Mouse (Mus musculus): ENCODE measurements around the gene Efcab11. TPM values are rescaled to one million over a fixed set of nuclear protein-coding genes. Genes with fewer than 3 reads are reported as not detected.

Gene Efcab11
- 1 to 10 TPM; 1.2 to 1.9 TPM for total RNA-seq (2021)

DNA sequence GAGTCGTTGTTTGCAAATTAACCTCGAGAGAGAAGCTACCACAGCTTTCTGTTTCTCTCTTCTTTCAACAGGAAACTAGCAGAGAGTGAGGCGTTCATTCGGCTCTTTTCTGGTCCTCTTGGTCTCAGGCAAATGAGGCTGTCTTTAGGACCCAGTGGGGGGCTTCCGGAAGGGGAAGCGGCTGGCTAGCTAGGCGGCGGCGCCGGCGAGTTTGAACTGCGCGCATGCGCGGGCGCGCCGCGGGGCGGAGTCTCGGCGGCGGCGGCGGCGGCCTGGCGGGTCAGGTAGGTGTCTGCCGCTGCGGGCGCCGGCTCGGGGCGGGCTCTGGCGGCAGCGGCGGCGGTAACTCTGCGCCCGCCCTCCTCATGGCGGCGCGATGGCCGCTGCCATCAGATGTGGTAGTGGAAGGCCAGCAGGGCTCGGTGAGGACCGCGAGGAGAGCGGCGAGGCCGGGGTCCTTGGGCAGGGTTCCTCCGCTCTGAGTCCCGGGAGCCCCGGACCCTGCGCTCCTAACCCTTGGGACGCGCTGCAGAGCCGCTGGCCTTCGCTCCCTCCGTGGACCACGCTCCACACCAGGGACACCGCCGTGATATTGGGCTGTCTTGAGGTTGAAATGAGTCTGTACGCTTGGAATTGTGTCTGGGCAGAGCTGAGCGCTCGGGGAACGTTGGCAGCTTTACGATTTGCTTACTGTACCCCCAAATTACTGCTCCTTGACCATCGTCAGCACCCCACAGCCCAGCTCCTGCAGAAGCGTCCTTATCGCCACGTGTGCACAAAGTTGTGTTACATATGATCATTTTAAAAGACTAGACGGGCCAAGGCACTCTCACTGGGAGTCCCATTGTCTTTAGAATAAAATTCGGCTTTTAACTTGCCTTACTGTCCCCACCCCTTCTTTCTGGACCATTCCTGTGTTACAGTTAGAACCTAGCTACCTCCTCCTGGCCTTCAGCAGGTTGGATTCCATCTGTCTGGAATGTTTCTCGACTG lies at the start of gene Efcab11, which contains the start of gene Tdp1:
Gene Efcab11, minus strand, starts transcription at position 171 of the 993 bp plus-strand sequence.
Gene Tdp1, plus strand, starts transcription at position 249 of the 993 bp plus-strand sequence.
- intact Hi-C loops (cut with DNase I) = no loop called here
- peak; percentile 97 for DNase-seq

DNA sequence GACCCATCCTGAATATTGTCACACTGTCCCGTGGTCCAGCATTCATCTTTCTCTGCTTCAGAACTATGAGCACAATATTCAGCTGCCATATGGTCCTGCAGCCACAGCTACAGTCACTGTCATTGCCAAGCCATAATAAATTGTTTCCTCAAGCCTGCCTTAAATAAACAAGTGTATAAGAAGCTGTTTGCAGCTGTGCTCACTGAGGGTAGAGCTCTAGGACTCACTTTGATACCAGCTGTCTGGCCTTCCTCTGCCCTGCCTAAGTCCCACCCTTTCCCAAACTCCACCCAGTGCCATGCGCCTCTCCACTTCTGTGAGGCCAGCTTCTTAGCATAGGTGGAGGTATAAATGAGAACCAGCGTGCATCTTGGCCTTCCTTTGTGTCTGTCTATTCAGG lies 49.4 kb upstream of the Efcab11 start:
- intact Hi-C loops (cut with DNase I) = no loop called here
- no peak for DNase-seq

DNA sequence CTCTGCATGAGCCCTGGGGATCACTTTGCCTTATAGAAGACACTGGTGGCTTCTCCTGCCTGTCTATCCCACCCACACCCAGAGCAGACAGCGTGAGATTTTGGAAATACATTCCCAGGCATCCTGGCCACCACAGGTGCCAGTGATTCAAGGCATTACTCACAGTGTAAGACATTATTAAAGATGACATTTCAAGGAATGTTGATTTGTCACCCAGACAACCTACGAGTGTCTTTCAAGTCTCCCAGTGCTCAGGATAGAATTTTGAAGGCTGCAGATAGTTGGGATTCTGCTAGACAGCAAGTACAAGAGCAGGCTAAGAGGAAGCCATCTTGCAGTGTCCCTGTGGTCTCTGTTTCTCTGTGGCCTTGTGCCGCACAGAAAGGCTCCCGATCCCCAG lies 48.0 kb upstream of the Efcab11 start:
- DNase-seq = no peak
- intact Hi-C loops (cut with DNase I) = no loop called here

DNA sequence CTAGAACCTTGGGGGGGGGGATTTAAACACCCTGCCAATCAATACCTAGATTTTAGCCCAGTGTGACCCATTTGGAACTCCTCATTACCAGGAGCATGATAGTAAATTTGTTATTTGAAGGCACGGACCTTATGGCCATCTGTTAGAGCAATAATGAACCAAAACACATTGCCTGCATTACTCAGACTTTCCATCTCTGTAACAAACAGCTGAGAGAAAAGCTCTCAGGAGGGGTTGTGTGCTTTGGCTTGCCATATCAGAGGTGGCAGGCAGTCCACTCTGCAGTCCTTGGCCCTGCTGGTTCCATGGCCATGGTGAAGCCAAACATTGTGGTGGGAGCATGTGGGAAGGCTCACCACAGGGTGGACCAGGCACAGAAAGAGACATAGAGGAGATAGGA lies 44.9 kb upstream of the Efcab11 start:
- DNase-seq = no peak
- intact Hi-C loops (cut with DNase I) = no loop called here

DNA sequence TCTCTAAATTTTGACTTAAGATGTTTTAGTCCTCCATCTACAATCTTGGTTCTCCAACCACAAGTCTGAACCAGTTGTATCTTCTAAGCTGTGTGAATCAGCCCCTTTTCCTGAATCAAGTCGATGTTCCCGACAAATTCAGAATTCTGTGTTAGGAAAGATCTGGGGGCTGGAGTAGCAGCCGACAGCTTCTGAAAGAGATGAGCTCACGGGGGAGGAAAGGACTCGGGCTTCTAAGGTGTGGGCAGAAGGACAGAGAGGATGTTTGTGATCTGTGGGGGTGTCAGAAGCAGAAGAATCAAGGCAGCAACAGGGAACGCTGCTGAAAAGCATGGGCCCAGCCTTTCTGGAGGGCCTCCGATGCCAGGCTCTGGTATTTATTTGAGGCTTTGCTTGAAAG lies 44.1 kb upstream of the Efcab11 start:
- DNase-seq = no peak
- intact Hi-C loops (cut with DNase I) = no loop called here

DNA sequence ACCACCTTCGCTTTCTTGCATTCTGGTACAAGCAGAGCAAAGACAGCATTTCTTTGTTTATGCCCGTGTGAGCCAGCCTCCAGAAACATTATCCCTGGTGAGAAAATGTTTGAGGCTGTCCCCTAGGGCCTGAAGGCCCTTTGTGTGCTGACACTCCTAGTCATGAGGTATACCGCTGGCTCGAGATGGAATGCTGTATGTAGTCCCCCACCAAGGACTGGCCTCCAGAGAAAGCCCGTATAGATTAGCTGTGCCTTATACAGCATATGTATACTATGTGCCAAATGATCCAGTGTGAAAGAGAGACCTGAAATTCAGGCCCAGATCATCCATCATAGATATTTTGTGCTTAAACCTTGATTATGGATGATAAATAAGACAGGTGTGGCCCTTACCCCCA lies 39.5 kb upstream of the Efcab11 start:
- intact Hi-C loops (cut with DNase I) = no loop called here
- DNase-seq = no peak

DNA sequence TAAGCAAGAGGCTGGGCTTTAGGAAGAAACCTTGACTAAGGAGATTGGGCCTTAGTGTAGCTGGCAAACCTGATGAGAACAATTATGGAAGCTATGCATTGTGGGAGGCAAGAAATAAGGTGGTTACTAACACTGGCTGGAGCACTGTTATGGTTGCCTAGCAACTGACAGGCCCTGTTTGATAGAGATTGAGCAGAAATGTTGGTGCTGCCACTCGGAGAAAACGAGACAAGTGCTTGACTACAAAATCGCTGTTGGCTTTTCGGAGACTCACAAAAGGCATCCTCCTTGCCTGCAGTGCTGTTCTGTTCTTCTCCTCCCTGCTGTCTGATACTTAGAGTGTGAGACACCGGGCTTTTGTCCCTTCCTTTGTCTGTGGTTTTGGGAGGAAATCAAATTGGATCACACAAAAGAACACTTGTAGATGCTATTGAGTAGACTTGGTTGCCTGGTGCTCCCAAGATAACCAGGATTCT lies 38.9 kb upstream of the Efcab11 start:
- no peak for DNase-seq
- intact Hi-C loops (cut with DNase I) = no loop called here

DNA sequence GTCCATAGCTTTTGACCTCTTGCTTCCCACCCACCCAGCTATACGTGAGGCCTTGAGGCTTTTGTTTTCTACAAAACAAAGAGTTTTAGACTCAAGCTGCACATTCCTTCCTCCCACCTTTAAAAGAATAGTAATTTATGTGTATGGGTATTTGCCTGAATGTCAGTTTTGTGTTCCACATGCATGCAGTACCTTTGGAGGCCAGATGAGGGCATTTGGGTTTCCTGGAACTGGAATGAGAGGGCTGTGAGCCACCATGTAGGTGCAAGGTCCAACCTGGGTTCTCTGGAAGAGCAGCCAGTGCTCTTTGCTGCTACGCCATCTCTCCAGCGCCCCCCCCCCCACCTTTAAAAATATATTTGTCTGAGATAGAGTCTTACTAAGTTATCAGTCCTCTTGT lies 36.8 kb upstream of the Efcab11 start:
- intact Hi-C loops (cut with DNase I) = no loop called here
- no peak for DNase-seq

DNA sequence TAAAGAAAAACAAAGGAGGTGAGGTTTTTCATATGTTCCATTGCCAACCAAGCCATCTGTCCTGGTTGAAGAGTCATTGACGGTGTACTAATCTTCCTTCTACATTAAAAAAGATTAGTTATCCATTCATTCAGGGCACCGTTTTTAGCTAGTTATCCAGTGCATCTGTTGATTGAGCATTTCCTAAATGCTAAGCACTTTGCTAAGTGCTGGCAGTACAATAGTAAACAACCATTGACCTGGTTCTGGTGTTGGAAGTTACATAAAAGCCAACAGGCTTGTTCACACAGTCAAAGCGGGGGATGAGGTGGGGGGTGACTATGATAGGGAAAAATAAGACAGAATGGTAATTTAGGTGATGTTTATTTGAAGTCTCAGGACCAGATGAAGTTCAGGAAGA lies 35.4 kb upstream of the Efcab11 start:
- intact Hi-C loops (cut with DNase I) = no loop called here
- no peak for DNase-seq

DNA sequence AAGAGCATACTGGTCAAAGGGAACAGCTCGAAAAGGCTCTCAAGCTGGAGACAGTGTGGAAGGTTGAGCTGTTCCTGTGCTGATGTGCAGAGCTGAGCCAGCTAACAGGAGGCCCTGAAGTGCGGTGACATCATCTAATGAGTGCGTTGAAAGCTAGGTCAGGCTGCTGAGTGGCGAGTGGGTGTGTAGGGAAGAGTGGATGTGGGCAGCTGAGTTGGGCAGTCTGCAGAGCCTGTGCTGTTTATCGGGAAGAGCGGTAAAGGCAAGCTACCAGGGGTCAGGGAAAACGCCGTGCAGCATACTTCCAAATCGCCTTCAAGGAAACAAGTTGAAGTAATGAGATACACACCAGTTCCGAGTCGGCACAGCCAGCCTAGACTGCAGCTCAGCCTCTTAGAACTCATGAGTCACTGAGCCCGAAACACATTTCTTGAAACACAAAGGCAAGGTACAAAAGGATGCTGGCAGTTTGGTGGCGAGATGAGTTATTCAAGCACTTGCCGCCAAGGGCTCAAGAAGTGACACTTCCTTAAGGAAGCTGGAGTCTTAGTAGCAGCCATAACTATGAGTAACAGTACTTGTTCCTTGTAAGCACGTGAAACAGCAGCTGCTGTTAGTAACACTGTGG lies 33.7 kb upstream of the Efcab11 start:
- intact Hi-C loops (cut with DNase I) = no loop called here
- DNase-seq = no peak

DNA sequence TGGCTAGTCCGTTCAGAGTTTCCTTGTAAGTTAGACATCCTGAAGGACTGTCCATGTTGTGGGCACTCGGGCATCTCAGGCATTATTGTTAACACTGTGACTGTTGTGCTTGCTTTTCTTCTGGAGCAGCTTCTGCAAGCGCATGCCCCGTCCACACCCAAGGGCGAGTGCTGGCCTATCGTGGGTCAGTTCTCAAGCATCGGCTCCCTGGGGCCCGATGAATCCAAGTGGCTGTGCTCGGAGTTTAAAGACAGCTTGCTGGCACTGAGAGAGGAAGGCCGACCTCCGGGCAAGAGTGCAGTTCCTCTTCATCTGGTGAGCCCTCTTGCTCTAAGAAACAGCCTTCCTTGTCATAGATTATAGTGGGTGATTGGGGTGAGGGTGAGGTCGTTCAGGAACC lies 27.2 kb upstream of the Efcab11 start:
- DNase-seq = no peak
- intact Hi-C loops (cut with DNase I) = no loop called here

DNA sequence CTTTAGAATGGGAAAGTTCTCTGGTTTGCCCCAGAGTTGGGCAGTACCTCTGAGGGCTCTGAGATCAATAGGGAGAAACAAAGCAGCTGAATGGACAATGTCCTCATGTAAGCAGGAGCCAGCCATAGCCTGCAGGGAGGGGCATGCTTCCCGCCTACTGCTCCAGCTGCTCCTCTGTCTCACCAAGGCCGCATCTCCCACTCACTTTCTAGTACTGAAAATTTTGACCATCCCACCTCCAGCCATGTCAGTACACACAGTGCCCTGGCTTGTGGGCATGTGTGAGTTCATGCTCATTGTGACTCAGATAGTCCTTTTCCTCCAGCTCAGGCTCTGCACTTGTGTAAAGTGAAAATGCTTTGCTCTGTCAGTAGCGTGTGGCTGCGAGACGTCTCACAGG lies 20.3 kb upstream of the Efcab11 start:
- intact Hi-C loops (cut with DNase I) = no loop called here
- DNase-seq = no peak

DNA sequence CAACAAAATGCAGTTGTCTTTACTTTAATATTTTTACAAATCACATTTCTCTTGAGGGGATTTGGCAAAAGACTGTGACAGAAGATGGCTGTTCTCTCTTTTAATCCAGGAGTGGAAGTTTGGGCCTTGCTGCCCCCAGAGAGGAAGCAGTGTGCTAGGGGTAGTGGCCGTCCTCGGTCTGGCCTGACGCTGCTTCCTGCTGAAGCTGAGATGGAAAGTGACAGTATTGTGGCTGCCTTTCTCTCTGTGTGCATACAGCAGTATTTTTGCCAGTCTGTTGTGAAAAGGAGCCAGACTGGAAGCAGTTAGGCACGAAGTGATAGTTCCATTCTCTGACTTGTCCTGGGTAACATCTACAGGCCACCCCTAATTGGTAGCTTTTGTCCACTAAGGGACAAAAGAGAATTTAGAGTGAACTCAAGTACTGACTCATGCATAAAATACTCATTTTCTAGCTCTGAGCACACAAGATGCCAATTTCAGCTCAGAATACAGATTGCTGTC lies 18.7 kb upstream of the Efcab11 start:
- intact Hi-C loops (cut with DNase I) = loop anchor here (2.0 kb wide), 1 partner anchor 200 kb away; no protein-coding TSS in a partner anchor
- no peak for DNase-seq

DNA sequence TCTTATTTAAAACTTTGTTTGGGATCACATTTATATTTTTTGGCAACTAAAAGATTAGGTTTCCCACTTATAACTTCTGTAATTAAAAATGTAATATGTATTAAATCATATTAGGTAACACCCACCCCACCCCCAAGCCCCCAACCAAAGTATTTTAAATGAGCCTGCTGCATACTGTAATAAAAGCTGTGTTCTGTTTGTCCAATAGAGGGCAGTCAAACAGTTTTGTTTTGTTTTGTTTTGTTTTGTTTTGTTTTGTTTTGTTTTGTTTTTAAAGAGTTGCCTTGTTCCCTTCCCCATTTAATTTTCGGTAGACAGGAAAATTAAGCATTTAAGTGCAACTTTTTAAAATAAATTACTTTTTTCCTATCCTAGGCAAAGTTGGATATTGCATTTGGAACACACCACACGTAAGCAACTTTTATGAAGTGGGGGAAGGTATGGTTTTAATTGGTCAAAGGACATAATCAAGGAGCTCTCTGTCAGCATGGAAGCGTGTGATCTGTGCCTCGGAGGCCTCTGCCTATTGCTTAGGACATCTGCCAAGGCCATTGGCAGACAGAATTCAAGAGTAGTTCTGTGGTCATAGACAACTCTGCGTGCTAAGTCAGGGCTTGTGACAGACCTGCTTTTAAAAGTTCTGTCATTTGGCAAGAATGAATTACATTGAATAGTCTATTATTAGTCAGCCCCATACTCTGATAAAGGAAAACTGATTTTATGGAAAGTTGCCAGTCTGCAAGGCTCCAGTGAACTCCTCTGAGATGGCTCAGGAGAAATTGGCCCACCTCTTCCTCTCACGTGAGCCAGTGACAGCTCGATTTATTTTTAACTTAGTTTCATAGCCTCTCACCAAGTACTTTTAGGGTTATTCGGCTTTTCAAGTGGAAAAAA lies 18.0 kb upstream of the Efcab11 start:
- intact Hi-C loops (cut with DNase I) = loop anchor here (2.0 kb wide), 1 partner anchor 201 kb away; no protein-coding TSS in a partner anchor
- no peak for DNase-seq

DNA sequence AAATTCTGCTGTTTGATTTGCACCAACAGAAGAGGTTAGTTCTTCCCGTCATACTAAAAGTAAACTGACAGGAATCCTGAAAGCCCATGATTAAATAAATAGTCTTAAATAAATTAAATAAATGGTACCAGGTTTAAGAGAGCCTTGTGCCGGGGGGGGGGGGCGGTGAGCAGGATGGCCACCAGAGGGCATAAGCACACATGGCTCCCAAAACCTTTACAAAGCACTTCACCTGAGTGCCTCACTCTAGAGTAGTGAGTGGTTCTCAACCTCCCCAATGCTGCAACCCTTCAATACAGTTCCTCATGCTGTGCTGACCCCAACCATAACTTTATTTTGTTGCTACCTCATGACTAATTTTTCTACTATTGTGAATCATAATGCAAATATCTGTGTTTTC lies 15.8 kb upstream of the Efcab11 start:
- no peak for DNase-seq
- intact Hi-C loops (cut with DNase I) = no loop called here

DNA sequence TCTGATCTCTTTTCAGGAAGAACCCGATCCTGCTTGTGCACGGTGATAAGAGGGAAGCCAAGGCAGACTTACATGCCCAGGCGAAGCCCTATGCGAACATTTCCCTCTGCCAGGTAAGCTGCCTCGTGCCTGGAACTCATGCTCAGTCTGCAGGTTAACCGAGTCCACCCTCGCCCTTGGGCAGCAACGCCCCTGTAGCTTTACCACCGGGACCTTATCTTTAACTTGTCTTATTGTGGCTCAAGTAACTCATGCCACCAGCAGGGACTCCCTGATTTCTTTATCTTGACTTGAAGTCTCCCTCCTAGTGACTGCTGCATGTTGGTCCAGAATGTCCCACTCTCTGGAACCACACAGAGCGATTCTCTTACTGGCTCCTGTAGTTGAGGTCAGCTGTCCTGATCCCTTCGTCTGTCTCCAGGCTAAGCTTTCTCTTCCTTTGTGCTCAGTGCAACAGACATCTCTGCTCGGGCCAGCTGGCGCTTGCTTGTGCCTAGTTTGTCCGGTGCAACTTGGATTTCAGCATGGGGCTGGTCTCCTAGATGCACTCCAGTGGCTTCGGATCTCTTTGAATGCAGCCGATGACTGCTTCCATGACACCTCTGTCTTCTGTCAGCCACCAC lies 14.1 kb upstream of the Efcab11 start:
- no peak for DNase-seq
- intact Hi-C loops (cut with DNase I) = no loop called here

DNA sequence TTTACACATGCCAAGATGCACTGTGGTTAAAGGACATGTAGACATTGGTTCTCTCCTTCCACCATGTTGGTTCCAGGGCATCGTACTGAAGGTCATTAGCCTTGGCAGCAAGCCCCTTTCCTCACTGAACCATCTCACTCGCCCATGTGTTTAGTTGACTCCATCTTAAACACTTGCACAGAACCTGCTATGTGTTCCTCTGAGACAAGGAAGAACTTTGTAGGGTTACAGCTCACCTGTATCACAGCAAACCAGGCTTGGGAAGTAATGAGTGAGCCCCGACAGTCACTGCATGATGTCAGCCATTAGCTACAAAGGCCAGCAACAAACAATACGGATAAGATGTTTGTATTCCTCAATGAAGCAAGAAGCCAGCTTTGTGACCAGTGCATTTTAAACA lies 13.6 kb upstream of the Efcab11 start:
- intact Hi-C loops (cut with DNase I) = no loop called here
- no peak for DNase-seq

DNA sequence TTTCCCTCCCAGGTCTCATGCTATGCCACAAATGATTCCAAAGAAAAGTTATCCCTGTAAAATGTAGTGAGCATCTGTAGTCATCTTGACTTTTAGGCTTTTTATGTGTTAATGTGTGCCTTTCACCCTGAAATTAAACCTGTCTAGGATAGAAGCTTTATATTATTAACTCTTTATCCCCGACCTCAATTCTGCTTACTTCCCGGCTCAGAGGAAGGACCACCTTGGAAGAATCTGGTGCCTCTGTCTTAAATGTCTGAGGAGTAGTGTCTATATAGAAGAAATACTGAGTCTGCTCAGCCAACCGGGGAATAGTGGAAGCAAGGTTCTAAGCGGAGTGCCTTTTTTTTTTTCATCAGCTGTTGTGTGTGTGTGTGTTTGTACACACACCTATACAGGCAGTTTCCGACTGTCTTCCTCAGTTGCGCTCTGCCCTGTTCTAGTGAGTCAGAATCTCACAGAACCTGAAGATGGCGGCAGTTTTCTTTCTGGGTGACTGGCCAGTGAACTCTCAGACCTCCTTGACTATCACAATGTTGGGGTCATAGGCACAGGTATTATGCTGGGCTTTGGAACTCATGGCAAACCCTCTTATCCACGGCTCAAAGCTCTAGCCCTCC lies 1.2 kb upstream of the Efcab11 start:
- intact Hi-C loops (cut with DNase I) = no loop called here
- no peak for DNase-seq

DNA sequence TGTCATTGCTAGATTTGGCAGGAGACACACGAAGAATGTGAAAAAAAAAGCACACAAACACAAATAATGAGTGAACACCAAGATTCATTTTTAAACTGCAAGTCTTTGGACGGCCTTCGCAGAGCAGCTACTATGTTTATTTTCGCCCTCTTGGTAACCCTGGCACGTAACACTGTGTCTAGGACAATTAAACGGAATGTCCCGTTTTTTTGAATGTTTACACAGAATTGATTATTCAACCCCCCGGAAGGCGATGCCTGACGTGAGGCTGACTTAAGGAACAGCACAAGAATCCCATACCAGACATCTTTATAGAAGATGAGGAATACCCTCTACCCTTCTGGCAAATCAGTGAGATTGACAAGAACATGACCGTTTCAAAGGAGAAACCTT lies 530 bp downstream of the Efcab11 start:
- intact Hi-C loops (cut with DNase I) = no loop called here
- no peak for DNase-seq
